Mouse (Mus musculus) liver, embryonic 11.5 days (tissue): Measurements from ENCODE around the gene Vav2. TPM values are rescaled to one million over a fixed set of nuclear protein-coding genes. Genes with fewer than 3 reads are reported as not detected.
A peak's percentile ranks its signal among the peaks of the same experiment; 100 is the strongest.

ENCODE experiments used
- ATAC-seq: fragments of 200-750 bp; cut with Nextera tagmentation; replicated peaks from 2 replicates; pipeline ENCODE4 v1.8.0; 2017; ENCODE audit warnings: moderate number of reproducible peaks, mild to moderate bottlenecking, moderate TSS enrichment, moderate library complexity; ENCODE audit not compliant: low FRiP score
- DNase-seq: peaks from one replicate; pipeline ENCODE4 v3.0.0-alpha.2; 2017; ENCODE audit warnings: low spot score
- H3K27ac ChIP-seq: fragments of 300-500 bp; sonication (generic); 2 replicates; pipeline ENCODE4 v1.5.1; 2014; ENCODE audit warnings: mild to moderate bottlenecking, low read depth, low read length, control low read depth
- H3K27me3 ChIP-seq: fragments of 300-500 bp; sonication (generic); replicated peaks from 2 replicates; pipeline ENCODE4 v1.6.1; 2014; ENCODE audit warnings: low read length, mixed read lengths; ENCODE audit not compliant: control insufficient read depth, insufficient read depth
- H3K36me3 ChIP-seq: fragments of 300-500 bp; sonication (generic); 2 replicates; pipeline ENCODE4 v1.6.1; 2014; ENCODE audit warnings: mild to moderate bottlenecking, low read length, moderate library complexity, mixed read lengths; ENCODE audit not compliant: control insufficient read depth, insufficient read depth
- H3K4me1 ChIP-seq: fragments of 300-500 bp; sonication (generic); replicated peaks from 2 replicates; pipeline ENCODE4 v1.6.1; 2014; ENCODE audit warnings: low read length, mixed read lengths; ENCODE audit not compliant: control insufficient read depth, insufficient read depth
- H3K4me2 ChIP-seq: fragments of 300-500 bp; sonication (generic); 2 replicates; pipeline ENCODE4 v1.6.1; 2014; ENCODE audit warnings: mild to moderate bottlenecking, control low read depth, moderate library complexity
- H3K4me3 ChIP-seq: fragments of 300-500 bp; sonication (generic); 2 replicates; pipeline ENCODE4 v1.5.1; 2014; ENCODE audit warnings: low read depth, low read length, control low read depth
- H3K9ac ChIP-seq: fragments of 300-500 bp; sonication (generic); 2 replicates; pipeline ENCODE4 v1.6.1; 2014; ENCODE audit warnings: low read depth, low read length, control low read depth
- H3K9me3 ChIP-seq: fragments of 300-500 bp; sonication (generic); 2 replicates; pipeline ENCODE4 v1.6.1; 2016; ENCODE audit warnings: low read length, inconsistent platforms, mixed read lengths; ENCODE audit not compliant: control insufficient read depth
- WGBS: fragments of 180-500 bp; shearing (Covaris S2); extraction: QIAGEN DNeasy Blood & Tissue Kit; methylation state at CpG from one replicate; pipeline ENCODE4 v1.1.7; 2014; 5-methylcytosine and 5-hydroxymethylcytosine counted together
- polyA plus RNA-seq: library from polyadenylated mRNA; unstranded; fragments of >200 nt; fragmentation: Nextera tagmentation; extraction: Ambion mirVana; gene quantifications from 2 replicates; pipeline ENCODE4 v1.2.1, GENCODE M21; 2014

Vav2 gene
- 6.0 and 6.6 TPM in 2 replicates for polyA plus RNA-seq

DNA sequence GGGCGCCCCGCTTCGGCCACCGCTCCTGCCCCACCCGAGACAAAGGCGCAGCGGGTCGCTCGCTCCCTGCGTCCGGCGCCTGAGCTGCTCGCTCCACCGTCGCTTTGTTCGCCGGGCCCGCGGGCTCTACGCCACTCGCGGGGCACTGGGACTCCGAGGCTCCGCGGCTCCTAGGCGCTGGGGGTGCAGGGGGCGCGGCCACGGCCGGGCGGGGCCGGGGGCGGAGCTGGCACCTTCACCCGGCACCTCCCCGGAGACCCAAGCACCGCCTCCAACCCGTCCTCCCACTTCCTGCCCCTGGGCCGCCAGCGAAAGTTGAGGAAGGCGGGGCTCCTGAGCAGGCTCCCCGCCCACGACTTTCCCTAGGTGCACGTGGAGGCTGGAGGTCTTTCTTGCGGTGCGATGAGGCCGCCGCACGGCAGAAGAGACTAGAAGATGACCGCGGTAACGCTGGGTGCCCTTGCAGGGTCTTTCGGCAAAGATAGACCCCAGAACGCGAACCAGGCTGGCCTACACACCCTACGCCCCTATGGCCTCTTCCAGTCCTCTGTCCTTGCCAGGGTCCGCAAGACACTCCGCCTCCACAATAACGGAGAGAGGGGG is at the start of gene Vav2:
TSS of gene Vav2 (minus strand) at position 179 of the 603 bp plus-strand sequence.
- Histone ChIP-seq H3K4me3 (peak within 1 kb of the TSS; percentile 77), H3K9ac (peak within 1 kb of the TSS; percentile 79), H3K9me3 (no peaks in the 10 kb centered on the region), H3K4me2 (peak within 1 kb of the TSS; percentile 98), H3K27ac (peak within 1 kb of the TSS; percentile 64; the same call in 1 of the 2 replicates), H3K27me3 (no peaks in the 10 kb centered on the region), H3K4me1 (peaks cover 32% of the 10 kb centered on the region), H3K36me3 (no peaks in the 10 kb centered on the region)
- WGBS, result 1% methylated on average over 58 of the region's 58 CpGs
- DNase-seq, result peak; percentile 95
- ATAC-seq, result peak; percentile 94

DNA sequence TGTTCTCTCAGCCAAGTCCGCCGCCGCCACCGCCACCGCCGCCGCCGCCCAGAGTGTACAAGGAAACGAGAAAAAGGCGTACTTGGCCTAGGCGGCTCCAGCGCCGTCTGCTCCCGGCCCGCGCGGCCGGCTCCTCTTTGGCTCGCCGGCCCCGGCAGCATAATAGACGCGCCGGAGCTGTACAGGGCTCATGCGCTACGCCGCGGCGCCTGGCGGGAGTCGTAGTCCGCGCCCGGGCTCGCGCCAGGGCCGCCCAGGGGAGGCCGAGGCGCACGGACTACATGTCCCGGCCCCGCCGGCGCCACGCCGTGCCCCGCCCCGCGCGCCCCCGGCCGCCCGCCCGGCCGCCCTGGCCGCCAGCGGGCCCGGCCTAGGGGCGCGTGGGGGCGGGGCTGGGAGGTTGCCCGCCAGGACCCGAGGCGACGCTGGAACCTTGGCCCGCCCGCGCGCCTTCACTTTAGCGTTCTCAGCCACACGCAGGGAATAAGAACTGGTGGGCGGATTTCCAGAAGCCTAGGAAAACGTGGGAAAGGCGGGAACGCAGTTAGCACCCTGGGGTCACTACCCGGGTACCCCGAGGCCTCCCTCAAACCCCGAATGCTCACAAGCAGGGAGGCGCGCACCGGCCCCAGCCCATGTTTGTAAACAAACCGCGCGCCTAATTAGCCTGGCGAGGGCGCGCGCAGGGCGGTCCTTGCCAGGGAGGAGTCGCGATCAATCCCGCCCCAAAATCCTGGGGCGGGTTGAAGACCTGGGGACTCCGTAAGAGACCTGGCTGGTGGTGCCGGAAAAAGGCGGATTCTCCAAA is 48.9 kb upstream of the Vav2 start:
- ATAC-seq, result peak; percentile 96
- under 1% methylated on average over 90 of the region's 96 CpGs for WGBS
- DNase-seq, result peak; percentile 87
- peaks cover 2% of the 10 kb centered on the region; the same call in 1 of the 2 replicates for H3K36me3 ChIP-seq
- peak overlapping the region; percentile 89 for H3K27ac ChIP-seq
- peak overlapping the region; percentile 75 for H3K4me2 ChIP-seq
- H3K9me3 ChIP-seq, result no peaks in the 10 kb centered on the region
- peaks cover 41% of the 10 kb centered on the region for H3K4me1 ChIP-seq
- H3K4me3 ChIP-seq, result peak overlapping the region; percentile 94
- H3K27me3 ChIP-seq, result no peaks in the 10 kb centered on the region
- peak overlapping the region; percentile 87 for H3K9ac ChIP-seq

DNA sequence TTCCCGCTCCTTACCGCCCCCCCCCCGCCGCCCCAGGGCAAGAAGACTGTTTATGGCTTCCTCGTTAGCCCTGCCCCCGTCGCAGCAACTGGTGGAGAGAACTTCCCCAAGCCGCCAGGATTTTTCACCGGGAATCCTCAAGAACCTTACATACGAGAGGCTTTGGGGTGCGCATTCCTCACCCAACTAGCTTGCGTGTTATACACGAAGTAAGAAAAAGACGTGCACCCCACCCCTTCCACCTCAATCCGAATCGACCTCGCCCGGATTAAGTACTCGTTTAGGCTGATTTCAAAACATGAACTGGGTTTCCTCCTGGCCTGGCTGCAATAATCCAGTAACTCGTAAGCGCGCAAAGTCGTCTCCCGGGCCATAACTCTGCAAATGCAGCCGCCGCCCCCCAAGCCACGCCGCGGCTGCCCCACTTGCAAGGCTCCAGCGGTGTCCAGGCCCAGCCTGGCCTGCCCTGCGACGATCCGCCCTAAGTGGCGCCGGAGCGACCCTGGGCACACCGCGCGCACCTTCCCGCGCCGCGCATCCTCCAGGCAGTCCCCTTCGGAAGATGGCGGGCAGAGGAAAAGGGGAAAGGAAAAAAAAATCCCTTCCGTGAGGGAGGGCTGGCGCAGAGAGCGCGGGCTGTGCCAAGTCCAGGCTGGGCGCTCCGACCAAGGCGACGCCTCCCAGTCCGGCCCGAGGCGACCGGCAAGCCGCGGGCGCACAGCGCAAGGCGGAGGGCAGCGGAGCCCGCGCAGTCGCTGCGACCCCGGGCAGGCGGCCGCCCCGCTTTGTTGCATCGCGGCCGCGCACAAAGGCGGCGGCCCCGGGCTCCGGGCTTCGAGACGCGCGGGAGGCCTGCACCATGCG is 48.0 kb upstream of the Vav2 start:
- H3K27ac ChIP-seq, result peak overlapping the region; percentile 89
- peak overlapping the region; percentile 75 for H3K4me2 ChIP-seq
- H3K9ac ChIP-seq, result peak overlapping the region; percentile 87
- H3K4me3 ChIP-seq, result peak overlapping the region; percentile 94
- H3K9me3 ChIP-seq, result no peaks in the 10 kb centered on the region
- no peaks in the 10 kb centered on the region for H3K27me3 ChIP-seq
- H3K4me1 ChIP-seq, result peaks cover 50% of the 10 kb centered on the region
- peak; percentile 71 for DNase-seq
- peak; percentile 1 for ATAC-seq
- H3K36me3 ChIP-seq, result peaks cover 2% of the 10 kb centered on the region; the same call in 1 of the 2 replicates
- WGBS, result under 1% methylated on average over 80 of the region's 84 CpGs

DNA sequence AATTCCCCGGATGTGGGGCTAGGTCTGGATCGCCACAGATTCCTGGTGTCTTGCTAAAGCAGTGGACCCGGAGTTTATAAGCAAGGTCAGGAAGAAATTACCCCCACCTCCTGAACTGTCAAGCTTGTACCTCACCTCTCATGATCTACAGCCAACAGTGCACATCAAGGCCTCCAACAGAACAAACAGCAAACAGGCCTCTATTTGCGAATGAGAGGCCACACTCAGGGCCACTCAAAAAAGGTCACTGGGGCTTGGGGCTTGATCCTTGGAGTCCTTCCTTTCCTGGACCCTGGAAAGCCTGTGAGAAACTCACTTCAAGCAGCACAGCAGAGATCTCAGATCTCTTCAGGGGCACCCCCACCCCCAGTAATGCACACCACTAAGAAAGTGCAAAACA is 47.1 kb upstream of the Vav2 start:
- 40% methylated on average over 4 of the region's 4 CpGs for WGBS
- Histone ChIP-seq H3K4me2 (peak overlapping the region; percentile 75), H3K4me1 (peaks cover 59% of the 10 kb centered on the region), H3K9me3 (no peaks in the 10 kb centered on the region), H3K9ac (peak overlapping the region; percentile 87), H3K4me3 (peak overlapping the region; percentile 94), H3K27me3 (no peaks in the 10 kb centered on the region), H3K27ac (no peak overlapping the region), H3K36me3 (peaks cover 2% of the 10 kb centered on the region; the same call in 1 of the 2 replicates)
- DNase-seq, result no peak
- no peak for ATAC-seq

DNA sequence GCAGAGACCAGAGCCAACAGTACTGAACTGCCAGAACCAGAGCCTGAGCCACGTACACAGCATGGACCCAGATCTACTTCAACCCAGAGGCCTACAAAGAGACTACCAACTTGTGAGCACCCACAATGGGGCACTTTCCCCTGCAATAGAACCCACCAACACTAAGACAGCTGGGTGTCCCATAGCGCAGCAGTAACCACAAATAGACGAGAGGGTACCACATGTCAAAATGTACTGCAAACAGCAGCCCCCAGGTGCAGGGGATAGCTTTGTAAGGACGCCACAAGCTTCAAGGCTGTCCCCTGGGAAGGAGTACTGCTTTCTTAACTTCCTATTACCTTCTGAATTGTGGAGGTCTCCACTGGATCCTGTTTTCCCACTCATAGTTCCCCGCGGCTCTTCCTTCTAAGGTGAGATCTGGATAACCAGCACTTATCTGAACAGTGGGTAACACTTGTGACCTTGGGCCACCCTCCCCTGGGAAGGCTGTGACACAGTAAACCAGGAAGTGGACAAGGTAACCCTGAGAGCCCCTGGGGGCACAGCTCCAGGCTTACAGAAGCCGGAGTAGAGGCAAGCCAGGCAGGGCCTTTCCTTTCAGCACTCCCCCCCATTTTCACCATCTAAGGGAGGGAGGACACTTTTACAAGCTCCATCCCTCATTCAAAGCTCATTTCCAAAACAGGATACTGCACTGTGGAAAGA is 46.4 kb upstream of the Vav2 start:
- Histone ChIP-seq H3K4me1 (peaks cover 64% of the 10 kb centered on the region), H3K27ac (peak overlapping the region; percentile 6; the same call in 1 of the 2 replicates), H3K9ac (peak overlapping the region; percentile 15; the same call in 1 of the 2 replicates), H3K9me3 (no peaks in the 10 kb centered on the region), H3K4me3 (peak overlapping the region; percentile 94; the same call in 1 of the 2 replicates), H3K4me2 (peak overlapping the region; percentile 75), H3K36me3 (peaks cover 2% of the 10 kb centered on the region; the same call in 1 of the 2 replicates), H3K27me3 (no peaks in the 10 kb centered on the region)
- no peak for DNase-seq
- no peak for ATAC-seq
- WGBS, result 63% methylated on average over 7 of the region's 7 CpGs

DNA sequence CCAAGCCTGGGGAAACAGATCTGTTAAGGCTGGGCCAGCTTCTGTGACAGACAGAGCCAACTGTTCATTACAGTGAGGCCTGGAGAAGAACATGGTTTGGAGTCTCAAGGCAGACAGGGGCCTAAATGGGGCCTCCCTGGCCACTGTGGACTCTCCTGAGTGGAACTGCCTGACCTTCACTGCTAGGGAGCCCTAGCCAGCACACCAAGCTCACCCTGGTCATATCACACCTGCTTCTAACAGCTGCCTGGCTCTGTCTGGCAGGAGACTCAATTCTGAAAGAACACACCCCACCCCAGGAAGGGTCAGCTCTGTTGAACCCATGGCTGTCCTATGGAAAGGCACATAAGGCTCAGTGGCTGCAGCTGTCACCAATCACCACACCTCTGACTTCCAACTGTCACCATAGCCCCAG is 44.3 kb upstream of the Vav2 start:
- peak overlapping the region; percentile 59 for H3K9ac ChIP-seq
- no peak for DNase-seq
- peak overlapping the region; percentile 91 for H3K27ac ChIP-seq
- peak overlapping the region; percentile 18 for H3K4me3 ChIP-seq
- peaks cover 2% of the 10 kb centered on the region for H3K36me3 ChIP-seq
- H3K9me3 ChIP-seq, result no peaks in the 10 kb centered on the region
- no peak for ATAC-seq
- no peaks in the 10 kb centered on the region for H3K27me3 ChIP-seq
- H3K4me2 ChIP-seq, result peak overlapping the region; percentile 51
- peaks cover 60% of the 10 kb centered on the region for H3K4me1 ChIP-seq

DNA sequence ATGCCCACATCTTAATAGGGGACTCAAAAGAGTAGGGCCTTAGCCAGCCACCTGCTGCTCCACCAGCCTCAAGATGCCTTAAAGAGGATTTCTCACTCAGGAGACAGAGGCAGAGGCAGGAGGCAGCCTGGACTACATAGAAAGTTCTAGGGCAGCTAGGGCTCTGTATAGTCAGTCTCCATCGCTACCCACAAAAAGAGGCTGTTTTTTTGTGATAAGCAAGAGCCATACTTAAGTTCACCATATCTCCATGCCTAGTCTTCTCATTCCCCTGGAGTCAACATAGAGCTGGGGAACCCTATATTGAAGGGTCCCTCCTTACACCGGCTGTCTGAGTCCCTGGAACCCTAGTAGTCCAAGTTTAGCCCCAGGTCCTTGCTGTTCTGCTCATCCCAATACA is 43.7 kb upstream of the Vav2 start:
- WGBS, result 53% methylated on average over 2 of the region's 2 CpGs
- ATAC-seq, result peak; percentile 77
- DNase-seq, result no peak

DNA sequence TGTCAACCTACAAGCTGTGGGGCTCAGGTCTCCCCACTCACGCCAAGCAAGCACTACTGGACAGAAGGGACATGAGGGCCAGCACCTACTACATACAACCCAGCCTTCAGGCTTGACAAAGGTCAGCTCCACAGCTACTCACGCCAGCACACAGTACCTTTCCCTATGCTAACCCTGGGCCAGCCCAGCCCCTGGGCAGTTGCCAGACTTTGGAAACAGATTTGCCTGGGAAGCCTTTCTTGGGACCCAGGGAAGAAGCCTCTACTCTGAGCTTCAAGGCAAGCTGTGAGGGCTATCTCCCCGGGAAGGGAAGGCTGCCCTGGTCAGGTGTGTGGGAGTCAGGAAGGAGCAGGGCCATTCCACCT is 43.1 kb upstream of the Vav2 start:
- Histone ChIP-seq H3K4me3 (no peak overlapping the region), H3K36me3 (peaks cover 5% of the 10 kb centered on the region), H3K9ac (peak overlapping the region; percentile 52), H3K27ac (peak overlapping the region; percentile 91), H3K9me3 (no peaks in the 10 kb centered on the region), H3K27me3 (no peaks in the 10 kb centered on the region), H3K4me2 (peak overlapping the region; percentile 51), H3K4me1 (peaks cover 60% of the 10 kb centered on the region)
- DNase-seq, result no peak
- no peak for ATAC-seq
- 57% methylated on average over 3 of the region's 3 CpGs for WGBS

More for the DNA sequence above, 43.7 kb upstream of the Vav2 start:
- H3K4me2 ChIP-seq, result peak overlapping the region; percentile 51
- peaks cover 60% of the 10 kb centered on the region for H3K4me1 ChIP-seq
- H3K9me3 ChIP-seq, result no peaks in the 10 kb centered on the region
- H3K27me3 ChIP-seq, result no peaks in the 10 kb centered on the region
- peak overlapping the region; percentile 59 for H3K9ac ChIP-seq
- H3K27ac ChIP-seq, result peak overlapping the region; percentile 91
- peaks cover 4% of the 10 kb centered on the region for H3K36me3 ChIP-seq
- H3K4me3 ChIP-seq, result peak overlapping the region; percentile 18; the same call in 1 of the 2 replicates
